21 mouse cellular contexts compared by ENCODE assay signal in the genomic region with DNA sequence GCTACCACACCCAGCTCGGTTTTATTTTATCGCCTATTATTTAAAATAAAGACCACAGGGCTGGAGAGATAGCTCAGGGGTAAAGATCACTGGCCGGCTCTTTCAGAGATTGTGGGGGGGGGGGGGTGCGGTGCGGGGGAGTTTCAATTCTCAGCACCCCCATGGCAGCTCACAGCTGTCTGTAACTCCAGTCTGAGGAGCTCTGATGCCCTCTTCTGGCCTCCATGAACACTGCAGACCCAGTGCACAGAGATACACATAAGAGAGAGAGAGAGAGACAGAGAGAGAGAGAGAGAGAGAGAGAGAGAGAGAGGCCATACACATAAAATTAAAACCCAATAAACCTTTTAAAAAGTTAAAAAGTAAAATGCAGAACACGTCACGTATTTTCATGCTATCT. TPM values are rescaled to one million over a fixed set of nuclear protein-coding genes. Genes with fewer than 3 reads are reported as not detected.
"Had no signal": no experiment of that assay in that cellular context is flagged by ENCODE, and none has a peak within 500 bp of the region (broad histone marks: within the 10 kb centered on the region; RNA-seq: fewer than 3 reads in every experiment).

No protein-coding gene starts in this region.

- DNase-seq: kidney, adult 11 months; kidney, adult 8-10 months; kidney, postnatal 25 days; left cerebral cortex, postnatal 4 days; liver, postnatal 0 days; lung, embryonic 14.5 days; midbrain, embryonic 14.5 days; thymus, adult 2 months; thymus, postnatal 14 days; thymus, postnatal 4 days had no signal

- H3K4me2 ChIP-seq: kidney, embryonic 15.5 days; limb, embryonic 12.5 days; limb, embryonic 15.5 days; liver, embryonic 11.5 days; lung, embryonic 14.5 days; neural tube, embryonic 12.5 days; neural tube, embryonic 15.5 days had no signal

- H3K36me3 ChIP-seq: kidney, embryonic 15.5 days; limb, embryonic 12.5 days; limb, embryonic 15.5 days; midbrain, embryonic 10.5 days; neural tube, embryonic 12.5 days; neural tube, embryonic 15.5 days had no signal

- H3K4me1 ChIP-seq: limb, embryonic 12.5 days; megakaryocyte, embryonic 14.5 days had no signal

- H3K9me3 ChIP-seq: kidney, embryonic 15.5 days; limb, embryonic 15.5 days; neural tube, embryonic 12.5 days; neural tube, embryonic 15.5 days had no signal

- H3K27ac ChIP-seq: kidney, embryonic 15.5 days; limb, embryonic 12.5 days; limb, embryonic 15.5 days; liver, embryonic 14.5 days; macrophage; midbrain, embryonic 10.5 days; neural tube, embryonic 12.5 days; neural tube, embryonic 15.5 days had no signal

- ATAC-seq: liver, postnatal 0 days; lung, postnatal 0 days had no signal

- H3K9ac ChIP-seq: kidney, embryonic 15.5 days; limb, embryonic 12.5 days; limb, embryonic 15.5 days; liver, embryonic 14.5 days; liver, postnatal 0 days; lung, embryonic 14.5 days; neural tube, embryonic 12.5 days; neural tube, embryonic 15.5 days had no signal

- H3K4me3 ChIP-seq: kidney, embryonic 15.5 days; limb, embryonic 12.5 days; limb, embryonic 15.5 days; megakaryocyte, embryonic 14.5 days; midbrain, embryonic 10.5 days; neural tube, embryonic 12.5 days; neural tube, embryonic 15.5 days had no signal

RNA-seq across cellular contexts. Expression of a gene that starts 34.4 kb away (rescaled TPM):
- polyA plus RNA-seq: macrophage had no signal
